Mouse (Mus musculus) c-Kit-positive CD71-positive TER-119-negative erythroid progenitor cells, embryonic 14.5 days (primary cell): ENCODE data around the gene Tmem203.
A peak's percentile ranks its signal among the peaks of the same experiment; 100 is the strongest.

Experiments
- DNase-seq: peaks from one replicate; pipeline ENCODE4 v3.0.0-alpha.2; 2013; ENCODE audit warnings: low read depth

Tmem203 gene

GRCm38 (mm10) chr2:25255284-25255779 lies at the start of gene Tmem203:
TSS of gene Tmem203 (plus strand) at chr2:25255439.
- peak; percentile 88 for DNase-seq

DNA sequence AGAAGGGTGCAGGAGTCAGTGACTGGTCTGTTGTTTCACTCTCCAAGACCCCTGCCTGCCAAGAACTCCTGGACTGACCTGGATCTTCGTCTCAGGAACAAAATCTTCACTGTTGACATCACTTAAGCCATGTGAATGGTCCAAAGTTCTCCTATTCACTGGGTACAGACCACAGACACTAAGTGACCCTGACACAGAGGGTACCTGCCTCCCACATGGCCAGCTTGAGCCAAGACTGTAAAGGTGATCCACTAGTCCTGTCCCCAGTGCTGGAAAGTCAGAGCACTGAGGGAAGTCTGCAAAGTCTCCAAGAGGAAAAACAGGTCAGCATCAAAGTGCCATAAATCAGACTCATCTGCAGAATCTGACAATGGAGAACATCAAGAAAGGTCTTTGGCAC lies 47.6 kb upstream of the Tmem203 start:
- DNase-seq: no peak

DNA sequence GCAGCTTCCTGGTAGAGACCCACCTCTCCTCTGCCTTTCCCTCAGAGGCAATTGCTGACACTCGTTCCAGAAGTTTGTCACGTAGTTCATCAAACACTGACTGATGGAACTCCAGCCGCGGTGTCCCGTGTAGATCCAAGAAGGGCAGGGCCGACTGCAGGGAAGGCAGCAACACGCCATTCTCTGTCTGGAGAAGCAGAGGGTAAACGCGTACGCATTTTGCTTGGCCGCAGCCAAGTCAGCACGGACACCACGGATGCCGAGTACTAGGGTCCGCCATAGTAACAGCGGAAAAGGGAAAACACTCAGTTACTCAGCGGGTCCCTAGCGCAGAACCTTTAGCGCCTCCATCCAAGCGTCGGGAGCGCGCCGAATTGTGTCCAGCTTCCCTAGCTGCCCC lies 44.6 kb upstream of the Tmem203 start:
- no peak for DNase-seq

DNA sequence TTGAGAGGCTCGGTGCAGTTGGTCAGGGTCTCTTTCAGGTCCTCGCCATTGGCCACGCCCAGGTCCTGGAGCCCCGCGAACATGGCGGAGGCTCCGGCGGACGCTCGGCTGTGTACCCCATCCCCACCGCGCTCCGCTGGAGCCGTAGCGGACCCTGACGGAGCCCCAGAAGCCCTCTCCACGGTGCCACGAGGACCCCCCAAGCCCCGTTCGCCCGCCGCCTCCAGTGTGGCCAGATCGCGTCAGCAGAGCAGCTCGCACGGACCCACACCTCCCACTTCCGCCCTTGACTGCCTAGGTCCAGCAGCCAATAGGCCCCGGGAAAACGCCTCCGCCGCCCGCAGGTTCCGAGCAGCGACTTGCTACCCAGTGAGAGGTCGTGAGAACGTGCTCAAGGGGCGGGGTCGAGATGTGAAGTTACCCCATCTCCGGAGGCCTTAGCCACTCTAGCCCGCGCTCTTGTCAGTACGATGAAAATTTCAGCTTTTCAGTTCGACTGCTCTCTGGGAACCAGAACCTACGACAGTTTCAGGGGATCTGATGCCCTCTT lies 44.0 kb upstream of the Tmem203 start, which contains the start of gene Nelfb:
TSS of gene Nelfb (minus strand) at position 369 of the 550 bp plus-strand sequence.
- peak; percentile 87 for DNase-seq

DNA sequence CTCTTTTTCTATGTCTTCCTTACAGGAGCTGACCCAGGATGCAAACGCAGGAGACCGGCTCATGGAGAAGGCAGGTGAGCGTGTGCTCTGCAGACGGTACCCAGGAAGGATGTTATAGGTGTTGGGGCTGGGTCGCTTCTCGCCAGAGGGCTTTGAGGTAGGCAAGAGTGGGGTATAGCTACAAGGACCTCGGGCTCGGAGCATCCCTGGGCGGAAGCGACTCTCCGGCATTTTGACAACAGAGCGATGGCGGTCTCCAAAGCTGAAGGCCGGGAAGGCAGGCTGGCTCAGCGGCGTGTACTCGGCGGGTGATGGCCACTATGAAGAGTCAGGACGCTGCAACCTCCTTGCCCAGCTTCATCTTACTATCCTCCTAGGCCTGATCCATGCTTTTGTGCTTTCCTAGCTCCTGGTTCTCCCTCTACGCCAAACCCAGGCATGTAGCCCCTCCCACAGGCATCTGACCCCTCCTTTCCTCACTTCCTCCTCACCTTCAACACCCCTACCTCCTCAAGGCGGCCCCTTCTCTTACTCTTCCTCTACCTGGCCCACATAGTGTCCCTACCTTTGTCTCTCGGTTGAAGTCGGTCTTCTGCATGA lies 41.9 kb upstream of the Tmem203 start:
- no peak for DNase-seq

DNA sequence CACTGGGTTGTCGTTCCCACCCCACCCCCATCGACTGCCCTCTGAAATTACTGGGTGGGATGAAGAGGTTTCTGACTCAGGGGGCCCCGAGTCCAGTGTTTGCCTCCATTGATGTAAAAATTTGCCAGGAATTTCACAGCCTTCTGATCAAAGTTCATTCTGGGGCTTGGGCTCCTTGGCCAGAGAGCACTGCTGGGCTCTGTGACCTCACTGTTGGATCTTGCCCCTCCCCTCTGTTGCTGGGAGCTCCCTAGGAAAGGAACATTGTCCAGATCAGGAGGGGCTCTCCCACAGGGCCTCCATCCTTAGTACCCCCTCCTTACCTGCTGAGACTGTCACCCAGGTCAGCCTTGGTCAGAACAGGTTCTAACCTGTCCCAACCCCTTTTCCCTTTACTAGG lies 40.8 kb upstream of the Tmem203 start, which contains the start of gene Stpg3:
TSS of gene Stpg3 (minus strand) at position 194 of the 400 bp plus-strand sequence.
- DNase-seq: no peak

- no peak for DNase-seq
These were observed 37.6 kb upstream of the Tmem203 start for GRCm38 (mm10) chr2:25217666-25218065.

DNA sequence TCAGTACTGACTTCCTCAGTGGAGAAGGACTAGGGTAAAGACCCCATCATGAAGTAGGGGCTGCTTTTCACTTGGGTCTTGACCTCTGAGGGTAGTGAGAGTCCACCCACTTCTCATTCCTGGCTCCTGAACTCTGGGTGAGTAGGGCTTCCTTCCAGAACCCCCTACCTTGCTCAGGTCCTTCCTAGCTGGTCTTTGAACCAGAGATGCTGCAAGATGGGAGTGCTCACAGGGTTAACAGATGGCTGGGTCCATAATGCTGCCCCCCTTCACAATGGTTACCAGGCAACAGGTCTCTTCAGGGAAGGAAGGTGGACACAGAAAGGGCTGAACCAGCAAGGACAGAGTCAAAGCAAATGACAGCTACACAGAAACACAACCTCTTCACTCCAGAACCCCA lies 36.8 kb upstream of the Tmem203 start, which contains the start of gene Fam166a:
TSS of gene Fam166a (plus strand) at position 301 of the 400 bp plus-strand sequence.
- no peak for DNase-seq

DNA sequence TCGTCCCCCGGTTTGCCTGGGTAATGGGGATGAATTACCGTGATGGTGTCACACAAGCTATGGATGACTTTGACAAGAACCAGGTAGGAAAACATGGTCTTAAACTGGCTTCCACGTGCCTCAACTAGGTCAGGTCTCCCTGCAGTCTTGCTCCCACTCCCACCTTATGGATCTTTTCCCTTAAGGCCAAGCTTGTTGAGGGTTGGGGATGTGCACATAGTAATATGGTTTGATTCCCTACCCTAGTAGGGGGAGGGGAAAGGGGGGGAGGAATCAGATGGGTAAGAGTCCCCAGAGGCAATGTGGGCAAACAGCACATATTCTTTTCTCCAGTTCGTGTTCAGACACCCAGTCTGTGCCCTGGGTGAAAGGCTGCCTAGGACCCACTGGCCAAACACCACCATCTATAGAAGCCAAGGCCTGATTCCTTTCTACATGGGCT lies 33.9 kb upstream of the Tmem203 start:
- DNase-seq: no peak

DNA sequence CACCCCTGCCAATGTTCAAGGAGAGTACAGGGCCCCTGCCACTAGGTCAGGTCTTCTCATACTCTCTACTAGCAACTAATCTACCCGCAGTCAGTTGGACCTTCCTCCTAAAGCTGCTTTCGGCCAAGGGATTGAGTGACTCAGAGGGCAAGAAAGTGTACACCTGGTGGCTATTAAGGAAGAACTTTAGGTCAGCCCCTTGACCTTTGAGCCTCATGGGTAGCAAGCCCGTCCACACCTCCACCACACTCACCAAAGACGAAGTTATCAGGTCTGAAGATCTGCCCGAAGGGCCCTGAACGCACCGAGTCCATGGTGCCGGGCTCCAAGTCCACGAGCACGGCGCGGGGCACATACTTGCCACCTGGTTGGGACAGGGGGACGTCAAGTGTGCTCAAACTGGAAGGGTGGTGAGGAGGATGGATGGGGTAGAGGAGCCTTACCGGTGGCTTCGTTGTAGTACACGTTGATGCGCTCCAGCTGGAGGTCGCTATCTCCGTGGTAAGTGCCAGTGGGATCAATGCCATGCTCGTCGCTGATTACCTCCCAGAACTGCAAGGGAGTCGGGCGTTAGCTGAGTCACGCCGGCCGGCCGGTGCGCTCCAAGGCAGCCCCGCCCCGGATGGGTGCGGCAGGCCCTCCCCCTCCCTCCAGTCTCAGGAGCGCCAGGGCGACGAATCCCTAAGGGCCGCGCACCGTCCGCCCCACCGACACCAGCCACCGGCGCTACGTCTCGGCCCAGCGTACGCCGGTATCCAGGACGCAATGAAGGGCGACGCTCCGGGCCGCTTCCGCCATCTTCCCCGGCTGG lies 31.4 kb upstream of the Tmem203 start:
- DNase-seq: peak; percentile 88

DNA sequence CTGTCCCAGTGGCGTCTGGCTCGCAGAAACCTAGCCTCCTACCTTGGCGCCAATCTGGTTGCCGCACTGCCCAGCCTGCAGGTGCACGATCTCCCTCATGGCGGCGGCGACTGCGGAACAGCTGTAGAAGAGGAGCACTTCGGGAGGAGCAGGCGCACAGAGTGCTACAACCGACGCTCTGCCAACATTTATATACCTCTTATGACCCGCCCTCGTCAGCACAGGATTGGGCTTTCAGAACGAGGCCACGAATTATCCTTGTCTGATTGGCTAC lies 30.8 kb upstream of the Tmem203 start, which contains the start of gene Tubb4b:
TSS of gene Tubb4b (minus strand) at position 211 of the 274 bp plus-strand sequence.
- no peak for DNase-seq

- DNase-seq: peak; percentile 99
These were observed 30.2 kb upstream of the Tmem203 start for GRCm38 (mm10) chr2:25224766-25225752.

- no peak for DNase-seq
These were observed 29.3 kb upstream of the Tmem203 start for GRCm38 (mm10) chr2:25225811-25226379.

DNA sequence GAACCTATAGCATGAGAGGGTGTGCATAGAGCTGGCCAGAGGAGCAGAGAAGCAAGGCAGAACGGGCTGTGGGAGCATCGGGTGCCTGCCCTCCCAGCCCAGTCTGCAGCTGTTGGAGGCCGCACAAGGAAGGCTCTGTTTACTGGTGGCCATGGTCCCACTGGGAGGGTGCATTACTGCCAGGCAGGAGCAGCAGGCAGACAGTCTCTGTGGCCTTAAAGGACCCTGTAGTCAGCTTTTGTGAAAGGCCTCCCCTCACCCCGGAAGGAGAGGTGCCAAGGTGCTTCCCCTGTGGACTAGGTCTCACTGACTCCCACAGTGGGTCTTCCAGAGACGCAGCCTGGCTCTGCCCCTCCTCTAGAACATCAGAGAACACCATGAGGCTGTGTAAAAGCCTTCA lies 28.4 kb upstream of the Tmem203 start:
- DNase-seq: no peak

GRCm38 (mm10) chr2:25227406-25227805 lies 27.8 kb upstream of the Tmem203 start:
- DNase-seq: no peak

- DNase-seq: peak; percentile 86
These were observed 26.8 kb upstream of the Tmem203 start for GRCm38 (mm10) chr2:25228431-25228889.

GRCm38 (mm10) chr2:25228995-25229530 lies 26.2 kb upstream of the Tmem203 start:
- no peak for DNase-seq

- no peak for DNase-seq
These were observed 25.7 kb upstream of the Tmem203 start for GRCm38 (mm10) chr2:25229582-25229981.

GRCm38 (mm10) chr2:25230581-25230980 lies 24.7 kb upstream of the Tmem203 start:
- no peak for DNase-seq

GRCm38 (mm10) chr2:25231038-25231437 lies 24.2 kb upstream of the Tmem203 start:
- DNase-seq: no peak

DNA sequence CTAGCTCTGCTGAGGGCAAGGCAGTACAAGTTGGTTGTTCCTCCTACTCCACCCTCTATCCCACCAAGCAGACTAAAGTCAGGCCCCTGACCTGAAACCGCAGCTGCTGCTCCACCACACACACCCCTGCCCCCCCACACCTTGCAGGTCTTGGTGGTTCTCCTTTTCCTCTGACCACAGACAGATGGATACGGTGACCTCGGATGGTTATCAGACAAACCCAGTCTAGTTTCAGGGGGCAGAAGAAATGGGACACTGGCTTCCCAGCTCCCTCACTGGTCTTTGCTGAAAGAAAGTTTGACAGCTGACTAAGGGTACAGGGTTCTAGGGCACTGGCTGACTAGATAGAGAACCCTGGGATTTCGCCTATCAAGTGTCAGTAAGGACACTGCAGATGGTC lies 21.8 kb upstream of the Tmem203 start:
- DNase-seq: no peak
